Mouse (Mus musculus) urinary bladder, postnatal 25 days (tissue): ENCODE measurements around the gene Prkra.

Source experiments
- DNase-seq: peaks from one replicate; pipeline ENCODE4 v3.0.0; 2022; ENCODE audit warnings: low spot score

Gene Prkra

GRCm38 (mm10) chr2:76647883-76648570, at the start of gene Prkra, which contains the start of gene Pjvk:
TSS of gene Prkra (minus strand) at chr2:76648015.
TSS of gene Pjvk (plus strand) at chr2:76648476.
- peak; percentile 98 for DNase-seq

- DNase-seq = no peak
These were observed 47.5 kb upstream of the Prkra start for GRCm38 (mm10) chr2:76695290-76695689.

DNA sequence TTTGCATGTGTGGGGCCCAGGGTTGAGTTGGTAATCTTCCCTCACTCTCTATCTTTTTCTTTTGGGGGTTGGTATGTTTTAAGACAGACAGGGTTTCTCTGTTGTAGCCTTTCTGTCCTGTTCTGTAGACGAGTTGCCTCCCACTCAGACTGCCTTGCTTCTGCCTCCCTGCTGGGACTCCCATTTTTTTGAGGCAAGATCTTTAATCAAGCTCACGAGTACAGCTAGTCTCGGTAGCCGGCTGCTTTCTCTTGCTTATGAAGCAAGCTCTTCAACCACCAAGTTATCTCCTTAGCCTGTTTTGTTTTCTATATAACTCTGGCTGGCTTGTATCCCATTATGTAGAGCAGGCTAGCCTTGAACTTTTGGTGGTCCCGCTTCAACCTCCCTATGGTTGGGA, 46.0 kb upstream of the Prkra start:
- DNase-seq = no peak

DNA sequence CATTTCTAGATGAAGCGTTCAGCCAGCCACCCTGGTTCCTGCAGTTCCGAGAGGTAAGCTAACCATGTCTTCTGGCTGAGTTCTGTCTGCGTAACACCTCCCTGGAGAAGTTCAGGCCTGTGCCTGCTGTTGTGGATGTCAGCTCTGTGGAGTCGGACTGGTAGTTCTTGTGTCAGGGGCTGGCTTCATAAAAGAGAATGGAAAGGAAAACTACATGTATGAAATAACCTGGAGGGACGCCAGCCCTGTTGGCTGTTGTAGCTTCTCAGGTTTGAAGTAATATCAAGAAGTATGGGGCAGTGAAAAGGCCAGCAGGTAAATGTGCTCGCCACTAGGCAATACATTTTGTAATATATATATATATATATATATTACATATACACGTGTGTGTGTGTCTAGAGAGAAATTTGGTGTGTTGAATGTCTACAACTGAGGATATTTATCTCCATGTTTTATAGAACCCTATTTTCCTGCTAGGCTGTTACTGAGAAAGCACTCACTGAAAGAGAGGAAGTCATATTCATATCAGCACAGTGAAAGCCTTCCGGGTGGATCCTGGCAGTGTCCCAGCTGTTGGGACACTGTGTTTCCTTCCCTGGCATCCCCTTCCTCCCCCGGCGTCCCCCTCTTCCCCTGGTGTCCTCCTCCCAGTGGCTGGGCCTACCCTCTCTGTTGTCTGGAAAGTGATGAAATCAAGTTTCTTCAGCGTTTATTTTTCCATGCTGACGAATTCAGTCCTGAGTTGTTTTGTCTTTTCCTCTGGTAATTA, 42.8 kb upstream of the Prkra start:
- no peak for DNase-seq

DNA sequence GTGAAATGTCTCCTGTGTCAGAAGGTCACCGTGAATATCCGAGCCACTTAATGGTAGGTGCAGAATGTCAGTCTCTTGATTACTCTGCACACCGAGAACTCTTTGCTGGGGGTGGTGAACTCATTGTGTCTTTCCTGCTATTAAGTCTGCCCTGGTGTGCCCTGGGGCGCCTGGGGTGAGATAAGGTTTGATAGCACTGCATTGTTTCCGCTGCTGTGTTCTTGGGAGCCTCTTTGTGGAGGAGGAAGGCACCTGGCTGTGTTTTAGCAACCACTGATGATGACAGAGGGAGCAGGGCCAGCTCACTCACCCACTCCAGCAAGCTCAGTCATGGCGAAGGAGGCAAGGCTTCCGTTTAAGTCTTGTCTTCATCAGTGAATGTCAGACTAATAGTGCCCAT, 40.3 kb upstream of the Prkra start:
- DNase-seq = no peak

DNA sequence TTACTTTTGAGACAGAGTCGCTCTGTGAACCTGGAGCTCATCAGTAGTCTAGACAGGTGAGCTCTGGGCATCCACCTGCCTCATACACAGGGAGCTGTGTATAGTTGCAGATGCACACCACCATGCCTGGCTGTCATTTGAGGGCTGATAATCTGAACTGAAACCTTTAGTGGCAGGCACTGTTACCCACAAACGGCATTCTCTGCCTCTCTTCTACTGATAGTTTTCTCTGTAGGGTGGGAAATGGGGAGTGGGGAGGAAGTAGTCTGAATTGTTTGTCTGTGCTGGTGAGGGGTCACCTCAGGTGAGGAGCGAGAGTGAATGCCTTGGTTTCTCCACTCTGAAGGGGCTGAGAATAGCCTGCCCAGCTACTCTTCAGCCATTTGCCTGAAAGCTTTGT, 39.8 kb upstream of the Prkra start:
- DNase-seq = no peak

- DNase-seq = no peak
These were observed 39.2 kb upstream of the Prkra start for GRCm38 (mm10) chr2:76686986-76687385.

- DNase-seq = no peak
These were observed 34.5 kb upstream of the Prkra start for GRCm38 (mm10) chr2:76682301-76682700.

- DNase-seq = no peak
These were observed 28.8 kb upstream of the Prkra start for GRCm38 (mm10) chr2:76676401-76677226.

DNA sequence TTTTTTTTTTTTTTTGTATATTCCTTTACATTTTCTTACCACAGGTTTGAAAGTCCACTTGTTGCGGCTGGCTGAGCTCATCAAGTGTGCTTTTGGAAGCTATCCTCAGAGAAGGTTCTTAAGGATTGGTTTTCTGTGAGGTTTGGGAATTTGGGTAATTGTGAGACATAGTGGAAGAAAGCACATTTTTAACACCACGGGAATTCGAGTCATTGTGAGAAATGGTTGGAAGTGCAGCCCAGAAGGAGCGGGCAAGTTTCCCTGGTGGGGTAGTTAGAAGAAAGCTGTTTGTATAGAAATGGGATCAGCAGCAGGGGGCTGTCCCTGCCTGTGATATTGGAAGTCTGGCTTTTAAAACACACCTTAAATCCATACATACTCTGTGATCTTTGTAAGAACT, 28.1 kb upstream of the Prkra start:
- DNase-seq = no peak

DNA sequence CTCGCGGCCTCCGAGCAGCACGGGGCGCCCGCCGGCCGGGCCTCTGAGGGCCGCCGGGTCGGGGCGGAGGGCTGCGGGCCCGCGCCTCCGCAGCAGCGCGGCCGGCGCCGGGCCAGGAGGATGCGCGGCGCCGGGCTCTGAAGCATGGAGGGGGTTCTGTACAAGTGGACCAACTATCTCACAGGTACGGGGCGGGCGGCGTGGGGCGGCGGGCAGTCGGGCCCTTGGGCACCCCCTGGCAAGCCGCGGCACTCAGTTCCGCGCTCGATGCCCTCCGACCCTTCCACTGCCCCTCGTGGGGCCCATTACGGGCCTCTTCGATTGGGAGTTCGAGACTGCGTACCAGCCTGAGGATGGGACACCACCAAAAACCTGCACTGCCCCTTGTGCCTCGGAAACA, 27.6 kb upstream of the Prkra start:
- no peak for DNase-seq

DNA sequence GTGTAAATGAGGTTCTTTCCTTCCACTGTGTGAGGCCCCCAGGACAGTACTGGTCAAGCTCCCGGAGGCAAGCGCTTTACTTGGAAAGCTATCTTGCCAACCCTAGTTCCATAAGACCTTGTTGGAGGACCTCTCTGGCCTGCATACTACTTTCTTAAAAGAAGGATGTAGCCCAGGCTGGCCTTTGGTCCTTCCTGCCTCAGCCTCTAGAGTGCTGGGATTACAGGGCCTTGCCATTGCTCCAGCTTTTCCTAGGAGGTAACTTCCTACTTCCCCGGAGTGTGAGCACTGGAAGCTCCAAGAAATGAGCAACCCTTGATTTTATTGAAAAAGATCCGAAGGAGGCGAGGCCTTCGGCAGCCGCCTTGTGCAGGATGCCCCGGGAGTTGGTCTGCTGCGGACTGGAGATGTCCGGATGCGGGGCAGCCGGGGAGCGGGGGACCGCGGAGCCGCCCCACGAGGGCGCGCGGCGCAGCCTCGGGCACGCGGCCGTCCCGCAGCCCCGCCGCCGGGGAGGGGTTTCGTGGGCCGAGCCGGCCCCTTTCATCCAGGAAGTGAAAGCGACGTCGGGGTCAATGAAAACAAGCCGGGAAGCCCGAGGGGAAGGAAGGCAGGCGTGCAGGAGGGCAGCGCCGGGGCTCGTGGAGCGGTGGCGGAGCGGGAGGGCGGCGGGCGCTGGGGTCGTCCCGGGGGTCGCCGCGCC, 27.1 kb upstream of the Prkra start, which contains the start of gene Plekha3:
Plekha3 (plus strand) TSS at position 557 of the 703 bp plus-strand sequence.
- peak; percentile 79 for DNase-seq

DNA sequence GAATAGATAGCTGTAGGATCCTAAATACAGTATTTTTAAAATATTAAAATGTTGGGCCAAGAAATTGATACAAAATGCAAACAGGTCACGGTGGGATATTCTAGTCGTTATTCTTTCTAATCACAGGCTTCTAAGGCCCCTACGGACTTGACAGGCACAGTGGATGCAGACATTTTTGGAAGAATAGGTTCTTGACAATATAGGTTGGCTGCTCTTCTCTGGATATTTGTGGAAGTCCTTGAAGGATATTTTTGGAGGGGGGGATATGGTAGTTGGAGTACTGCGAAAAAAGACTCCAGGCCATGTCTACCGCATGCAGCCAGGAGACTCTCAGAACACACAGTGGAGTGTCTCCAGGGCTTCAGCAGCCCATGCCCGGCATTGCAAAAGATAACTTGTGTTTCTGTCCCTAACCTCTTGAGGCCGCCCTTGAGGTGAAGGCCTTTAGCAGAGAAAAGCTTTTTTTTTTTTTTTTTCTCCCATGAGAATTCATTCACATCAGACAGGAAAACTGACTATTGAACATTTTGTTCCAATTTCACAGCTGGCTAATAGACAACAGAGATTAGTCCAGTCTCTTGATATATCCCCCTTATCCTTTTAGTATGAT, 25.8 kb upstream of the Prkra start:
- no peak for DNase-seq

DNA sequence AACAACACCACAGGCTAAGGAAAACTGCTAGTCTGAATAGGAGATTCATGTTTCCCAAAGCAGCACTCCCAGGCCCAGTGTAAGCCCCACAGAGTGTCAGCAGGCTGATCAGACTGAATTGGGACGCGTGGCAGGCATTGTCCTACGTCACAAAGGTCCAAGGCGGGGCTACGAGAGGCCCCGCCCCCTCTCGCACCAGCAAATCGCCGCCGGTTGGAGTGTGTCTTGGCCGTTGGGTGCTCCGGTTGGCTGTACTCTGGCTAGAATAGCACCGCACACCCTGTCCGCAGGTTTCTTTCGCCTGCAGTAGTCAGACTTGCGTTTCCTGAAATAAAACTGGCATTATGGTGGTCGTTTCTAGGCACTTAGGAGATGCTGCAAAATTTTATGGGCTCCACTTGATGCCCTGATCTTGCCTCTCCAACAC, 25.2 kb upstream of the Prkra start, which contains the start of gene Fkbp7:
Fkbp7 (minus strand) TSS at position 151 of the 427 bp plus-strand sequence.
- peak; percentile 83 for DNase-seq

GRCm38 (mm10) chr2:76672134-76672745, 24.4 kb upstream of the Prkra start:
- no peak for DNase-seq

GRCm38 (mm10) chr2:76671641-76672040, 23.8 kb upstream of the Prkra start:
- no peak for DNase-seq

DNA sequence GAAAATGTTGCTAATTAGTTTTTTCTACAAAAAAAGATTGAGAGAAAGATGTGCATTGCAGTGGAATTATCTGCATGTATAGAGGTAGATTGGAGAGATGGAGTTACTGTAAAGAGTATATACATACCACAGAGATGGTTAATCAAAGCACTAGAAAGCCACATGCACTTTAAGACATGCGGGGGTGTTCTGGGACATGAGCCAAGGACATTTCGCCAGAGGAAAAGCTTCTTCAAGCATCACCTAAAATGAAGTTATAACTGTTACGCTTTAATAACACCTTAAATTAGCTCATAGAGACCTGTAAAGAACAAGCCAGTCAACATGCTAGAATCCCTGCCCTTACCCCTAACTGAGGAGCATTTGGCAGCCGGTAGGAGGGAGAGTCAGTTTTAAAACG, 19.4 kb upstream of the Prkra start:
- DNase-seq = no peak

DNA sequence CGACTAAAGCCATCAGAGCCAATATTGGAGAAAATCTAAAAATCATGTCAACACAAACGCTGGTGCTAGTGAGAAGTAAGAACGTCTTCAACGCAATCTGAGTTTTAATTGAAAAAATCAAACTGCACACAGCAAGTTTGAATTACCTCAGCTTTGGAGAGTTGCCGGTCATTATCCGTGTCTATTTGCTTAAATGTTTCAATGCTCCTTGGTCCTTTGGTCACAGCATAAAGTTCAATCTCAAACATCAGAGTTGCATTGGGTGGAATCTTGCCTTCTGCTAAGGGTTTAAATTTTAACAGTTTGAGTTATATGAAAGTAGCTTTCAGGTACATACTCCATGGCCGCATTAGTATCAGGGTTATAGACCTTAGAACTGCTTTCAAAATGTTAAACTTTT, 17.7 kb upstream of the Prkra start:
- no peak for DNase-seq

GRCm38 (mm10) chr2:76659419-76659818, 11.6 kb upstream of the Prkra start:
- DNase-seq = no peak

DNA sequence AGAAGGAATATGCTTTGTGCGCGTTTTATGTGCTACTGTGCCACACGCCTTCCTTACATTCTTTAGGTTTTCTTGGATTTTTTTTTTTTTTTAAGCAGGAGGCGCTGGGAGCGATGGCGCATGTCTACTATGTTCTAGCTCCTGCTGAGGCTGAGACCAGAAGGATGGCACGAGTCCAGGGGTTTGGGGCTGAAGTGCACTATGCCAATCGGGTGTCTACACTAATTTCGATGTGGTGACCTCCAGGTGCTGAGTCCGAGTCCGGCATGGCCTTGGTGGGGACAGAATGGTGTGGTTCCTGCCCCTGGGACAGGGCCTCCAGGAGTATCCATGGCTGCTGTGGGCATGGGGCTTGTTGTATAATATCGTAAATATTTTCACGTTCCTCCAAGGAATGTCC, 10.7 kb upstream of the Prkra start:
- DNase-seq = no peak

- DNase-seq = no peak
These were observed 8.2 kb upstream of the Prkra start for GRCm38 (mm10) chr2:76655982-76656381.
